Mouse (Mus musculus) brown adipose tissue, adult 24 weeks (tissue): Measurements from ENCODE around the gene Gm21761. TPM values are rescaled to one million over a fixed set of nuclear protein-coding genes. Genes with fewer than 3 reads are reported as not detected.
"Not testable (repeated sequence)": the region's sequence is repeated elsewhere in the genome, so short reads cannot be mapped to it uniquely, and the experiment has no call there.

Source experiments
- H3K27ac ChIP-seq: fragments of 200-500 bp; replicated peaks from 2 replicates; pipeline ENCODE4 v1.5.1; 2012; ENCODE audit warnings: low read depth, mild to moderate bottlenecking, low read length
- H3K4me1 ChIP-seq: fragments of 200-500 bp; 2 replicates; pipeline ENCODE4 v1.6.1; 2012; ENCODE audit warnings: low read length, mixed read lengths; ENCODE audit not compliant: control insufficient read depth, insufficient read depth, insufficient read length
- H3K4me3 ChIP-seq: fragments of 200-500 bp; 2 replicates; pipeline ENCODE4 v1.5.1; 2012; ENCODE audit warnings: low read depth, mild to moderate bottlenecking, low read length, moderate library complexity; ENCODE audit not compliant: insufficient read depth
- polyA plus RNA-seq: library from polyadenylated mRNA; stranded (reverse); fragments of >200 nt; gene quantifications from 2 replicates; pipeline ENCODE4 v1.2.4, GENCODE M21; 2012; ENCODE audit not compliant: missing spikeins, insufficient read depth, insufficient read length

Gm21761 gene
- polyA plus RNA-seq, 1 experiment, result not detected

DNA sequence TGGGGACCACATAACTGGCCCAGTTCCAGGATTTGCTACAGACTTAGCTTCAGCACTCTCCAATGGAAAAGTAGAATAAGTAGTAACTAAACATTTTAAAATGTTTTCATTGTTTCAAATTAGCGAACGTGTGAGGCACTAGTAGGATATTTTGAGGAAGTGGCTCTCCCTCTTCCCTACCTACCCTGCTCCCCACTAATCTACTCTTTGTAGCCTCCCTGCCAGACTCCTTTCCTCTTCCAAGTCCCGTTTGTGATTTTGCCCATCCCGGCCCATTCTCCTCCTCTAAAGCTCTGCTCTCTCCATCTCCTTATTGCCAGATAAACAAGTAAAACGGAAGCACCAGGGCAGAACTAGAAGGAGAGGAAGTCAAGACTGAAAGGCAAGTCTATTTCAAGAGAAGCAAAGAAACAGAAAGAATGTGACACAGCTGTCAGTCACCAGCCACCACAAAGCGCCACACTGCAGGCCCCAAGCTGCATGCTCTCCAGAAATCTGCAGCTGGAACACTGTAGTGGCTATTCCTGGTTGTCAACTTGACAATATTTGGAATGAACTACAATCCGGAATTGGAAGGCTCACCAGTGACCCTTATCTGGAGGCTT, 64.6 kb downstream of the Gm21761 start:
- not testable (repeated sequence) for H3K4me1 ChIP-seq, H3K27ac ChIP-seq, H3K4me3 ChIP-seq

GRCm38 (mm10) chr13:119862399-119862798, 66.7 kb downstream of the Gm21761 start:
- H3K4me1 ChIP-seq, H3K27ac ChIP-seq: not testable (repeated sequence)

More at GRCm38 (mm10) chr13:119862399-119862798, 66.7 kb downstream of the Gm21761 start:
- not testable (repeated sequence) for H3K4me3 ChIP-seq

Other genes with a start within 250 kb of the Gm21761 start
- gene Hmgcs1, start 238.9 kb downstream of the Gm21761 start, polyA plus RNA-seq, result 191 and 228 TPM in 2 replicates
- gene Nim1k, start 173.4 kb downstream of the Gm21761 start, polyA plus RNA-seq, result 1.7 and 3.0 TPM in 2 replicates
- 22.8 and 24.3 TPM in 2 replicates for gene Zfp131, start 138.4 kb downstream of the Gm21761 start, polyA plus RNA-seq
- not detected in 2 replicates for gene AF067063, start 99.1 kb downstream of the Gm21761 start, polyA plus RNA-seq
- gene D13Ertd608e, start 93.3 kb downstream of the Gm21761 start, polyA plus RNA-seq, result not detected in 2 replicates
- not detected in 2 replicates for gene Tcstv1, start 34.5 kb downstream of the Gm21761 start, polyA plus RNA-seq
- not detected in 2 replicates for gene B020031M17Rik, start 21.5 kb upstream of the Gm21761 start, polyA plus RNA-seq
- gene Gm36079, start 97.7 kb upstream of the Gm21761 start, polyA plus RNA-seq, result not detected in 2 replicates
- 3.4 and 3.5 TPM in 2 replicates for gene Gm21188, start 122.9 kb upstream of the Gm21761 start, polyA plus RNA-seq
- not detected in 2 replicates for gene Gm20767, start 211.0 kb upstream of the Gm21761 start, polyA plus RNA-seq
- gene Gm21818, start 243.2 kb upstream of the Gm21761 start, polyA plus RNA-seq, result not detected in 2 replicates